Mouse (Mus musculus) lung, adult 2 months (tissue): ENCODE results near the gene Lyve1. TPM values are rescaled to one million over a fixed set of nuclear protein-coding genes. Genes with fewer than 3 reads are reported as not detected.
A peak's percentile ranks its signal among the peaks of the same experiment; 100 is the strongest.

Source experiments
- DNase-seq: peaks from one replicate; pipeline ENCODE4 v3.0.0; 2022
- H3K4me1 ChIP-seq: fragments of 200-500 bp; 2 replicates; pipeline ENCODE4 v1.6.1; 2011; ENCODE audit warnings: low read length; ENCODE audit not compliant: control insufficient read depth, insufficient read depth
- H3K4me3 ChIP-seq: fragments of 200-500 bp; replicated peaks from 2 replicates; pipeline ENCODE3; 2011; ENCODE audit warnings: low read depth, mild to moderate bottlenecking, control low read depth, low read length; ENCODE audit errors: extremely low read depth
- CTCF ChIP-seq: fragments of 200-500 bp; IDR thresholded peaks from 2 replicates; pipeline ENCODE4 v1.5.1; 2011; ENCODE audit warnings: mild to moderate bottlenecking, low read length, control low read depth; ENCODE audit not compliant: insufficient read depth
- POLR2A ChIP-seq: fragments of 200-500 bp; IDR thresholded peaks from 2 replicates; pipeline ENCODE4 v1.6.1; 2011; ENCODE audit warnings: low read depth, mild to moderate bottlenecking, control low read depth, low read length, borderline replicate concordance; ENCODE audit errors: extremely low read depth
- WGBS: fragments of 180-500 bp; shearing (Covaris S2); methylation state at CpG from one replicate; pipeline ENCODE4 v1.1.7; 2018; 5-methylcytosine and 5-hydroxymethylcytosine counted together
- polyA plus RNA-seq: library from polyadenylated mRNA; depleted of rRNA; stranded (reverse); fragments of >200 nt; gene quantifications from 2 replicates; pipeline ENCODE4 v1.2.3, GENCODE M21; 2012; rRNA removed

The Lyve1 gene
- polyA plus RNA-seq, 1 experiment = 82.0 TPM

DNA sequence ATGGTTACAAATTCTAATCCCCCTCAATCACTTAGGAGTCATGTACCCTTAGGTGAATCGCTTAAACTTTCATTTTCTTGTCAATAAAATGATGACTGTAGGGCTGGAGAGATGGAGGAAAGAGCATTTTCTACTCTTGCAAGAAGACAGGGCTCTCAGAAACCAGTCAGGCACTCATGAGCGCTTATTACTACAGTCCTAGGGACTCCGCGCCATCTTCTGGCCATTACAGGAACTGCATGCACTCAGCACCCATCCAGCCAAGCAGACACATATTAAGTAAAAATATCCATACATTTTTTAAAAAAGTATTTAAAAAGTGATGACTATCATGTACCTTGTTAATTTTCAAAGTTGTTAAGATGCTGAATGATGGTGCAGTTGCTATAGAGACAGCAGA is 62.0 kb downstream of the Lyve1 start:
- H3K4me1 ChIP-seq = no peaks in the 10 kb centered on the region
- WGBS = under 1% methylated on average over 4 of the region's 4 CpGs
- no peak overlapping the region for H3K4me3 ChIP-seq
- TF ChIP-seq CTCF (peak; percentile 97), POLR2A (no peak)
- DNase-seq = peak; percentile 71

Other genes starting within 250 kb of the Lyve1 start
- 15.1 and 18.0 TPM in 2 replicates for gene Sbf2, start 248.3 kb downstream of the Lyve1 start, polyA plus RNA-seq
- 9.6 and 11.3 TPM in 2 replicates for gene Adm, start 235.6 kb downstream of the Lyve1 start, polyA plus RNA-seq
- gene Ampd3, start 95.0 kb downstream of the Lyve1 start, polyA plus RNA-seq = 21.8 and 23.5 TPM in 2 replicates
- 36.3 and 53.1 TPM in 2 replicates for gene Rnf141, start 18.8 kb downstream of the Lyve1 start, polyA plus RNA-seq
- gene Mrvi1, start 119.2 kb upstream of the Lyve1 start, polyA plus RNA-seq = 7.0 and 10.8 TPM in 2 replicates
- 6.9 and 9.1 TPM in 2 replicates for gene Ctr9, start 165.7 kb upstream of the Lyve1 start, polyA plus RNA-seq
- gene Eif4g2, start 219.8 kb upstream of the Lyve1 start, polyA plus RNA-seq = 54.4 and 88.3 TPM in 2 replicates